Mouse (Mus musculus): ENCODE data around the gene Tfec. TPM values are rescaled to one million over a fixed set of nuclear protein-coding genes. Genes with fewer than 3 reads are reported as not detected.

The Tfec gene
- polyA plus RNA-seq (2016; fragmentation: Nextera tagmentation; extraction: Ambion mirVana) = 0.80 and 1.2 TPM in 2 replicates

- Histone ChIP-seq H3K9me3 (no peaks in the 10 kb centered on the region), H3K9ac (no peak within 1 kb of the TSS), H3K27ac (no peak within 1 kb of the TSS), H3K4me3 (no peak within 1 kb of the TSS), H3K27me3 (no peaks in the 10 kb centered on the region), H3K4me1 (no peaks in the 10 kb centered on the region), H3K4me2 (replicated peaks) (no peak within 1 kb of the TSS), H3K36me3 (no peaks in the 10 kb centered on the region)
- 60% methylated on average over 7 of the region's 7 CpGs for WGBS
- no peak for ATAC-seq (ENCODE audit: insufficient number of reproducible peaks, insufficient read depth, low FRiP score, low TSS enrichment)
Measured at GRCm38 (mm10) chr6:16898251-16898862, at the start of gene Tfec. Tfec (minus strand) TSS chr6:16898441.

GRCm38 (mm10) chr6:16947837-16948236 is 49.6 kb upstream of the Tfec start:
- no peaks in the 10 kb centered on the region for H3K4me1 ChIP-seq
- ATAC-seq (ENCODE audit: insufficient number of reproducible peaks, insufficient read depth, low FRiP score, low TSS enrichment) = no peak
- H3K27ac ChIP-seq = no peak overlapping the region
- H3K36me3 ChIP-seq = no peaks in the 10 kb centered on the region
- no peaks in the 10 kb centered on the region for H3K9me3 ChIP-seq
- no peak overlapping the region for H3K4me3 ChIP-seq
- H3K4me2 ChIP-seq (replicated peaks) = no peak overlapping the region
- no peak overlapping the region for H3K9ac ChIP-seq
- WGBS = 80% methylated on average over 3 of the region's 3 CpGs
- no peaks in the 10 kb centered on the region for H3K27me3 ChIP-seq

- no peak for ATAC-seq (ENCODE audit: insufficient number of reproducible peaks, insufficient read depth, low FRiP score, low TSS enrichment)
- H3K9me3 ChIP-seq = no peaks in the 10 kb centered on the region
- H3K27me3 ChIP-seq = no peaks in the 10 kb centered on the region
- no peak overlapping the region for H3K9ac ChIP-seq
- no peak overlapping the region for H3K27ac ChIP-seq
- no peaks in the 10 kb centered on the region for H3K36me3 ChIP-seq
- WGBS = 80% methylated on average over 3 of the region's 3 CpGs
- no peak overlapping the region for H3K4me3 ChIP-seq
- H3K4me2 ChIP-seq (replicated peaks) = no peak overlapping the region
- no peaks in the 10 kb centered on the region for H3K4me1 ChIP-seq
Measured at GRCm38 (mm10) chr6:16943513-16943912, 45.3 kb upstream of the Tfec start.

GRCm38 (mm10) chr6:16942433-16942832 is 44.2 kb upstream of the Tfec start:
- H3K4me3 ChIP-seq = no peak overlapping the region
- H3K9ac ChIP-seq = no peak overlapping the region
- H3K4me1 ChIP-seq = no peaks in the 10 kb centered on the region
- no peak overlapping the region for H3K27ac ChIP-seq
- no peaks in the 10 kb centered on the region for H3K36me3 ChIP-seq
- H3K4me2 ChIP-seq (replicated peaks) = no peak overlapping the region
- ATAC-seq (ENCODE audit: insufficient number of reproducible peaks, insufficient read depth, low FRiP score, low TSS enrichment) = no peak
- H3K9me3 ChIP-seq = no peaks in the 10 kb centered on the region
- no peaks in the 10 kb centered on the region for H3K27me3 ChIP-seq
- 70% methylated on average over 4 of the region's 4 CpGs for WGBS

- Histone ChIP-seq H3K27me3 (no peaks in the 10 kb centered on the region), H3K4me1 (no peaks in the 10 kb centered on the region), H3K4me2 (replicated peaks) (no peak overlapping the region), H3K4me3 (no peak overlapping the region), H3K36me3 (no peaks in the 10 kb centered on the region), H3K27ac (no peak overlapping the region), H3K9ac (no peak overlapping the region), H3K9me3 (no peaks in the 10 kb centered on the region)
- WGBS = 84% methylated on average over 6 of the region's 6 CpGs
- ATAC-seq (ENCODE audit: insufficient number of reproducible peaks, insufficient read depth, low FRiP score, low TSS enrichment) = no peak
Measured at GRCm38 (mm10) chr6:16931059-16931458, 32.8 kb upstream of the Tfec start.

GRCm38 (mm10) chr6:16920111-16920656 is 21.9 kb upstream of the Tfec start:
- WGBS = 60% methylated on average over 2 of the region's 2 CpGs
- Histone ChIP-seq H3K9me3 (no peaks in the 10 kb centered on the region), H3K27ac (no peak overlapping the region)

GRCm38 (mm10) chr6:16891819-16892218 is 6.4 kb downstream of the Tfec start:
- Histone ChIP-seq H3K9me3 (no peaks in the 10 kb centered on the region), H3K27me3 (no peaks in the 10 kb centered on the region), H3K4me3 (no peak overlapping the region), H3K4me2 (replicated peaks) (no peak overlapping the region), H3K4me1 (no peaks in the 10 kb centered on the region), H3K36me3 (no peaks in the 10 kb centered on the region), H3K9ac (no peak overlapping the region), H3K27ac (no peak overlapping the region)
- WGBS = 73% methylated on average over 5 of the region's 5 CpGs
- ATAC-seq (ENCODE audit: insufficient number of reproducible peaks, insufficient read depth, low FRiP score, low TSS enrichment) = no peak

More at GRCm38 (mm10) chr6:16920111-16920656, 21.9 kb upstream of the Tfec start:
- H3K27me3 ChIP-seq = no peaks in the 10 kb centered on the region
- ATAC-seq (ENCODE audit: insufficient number of reproducible peaks, insufficient read depth, low FRiP score, low TSS enrichment) = no peak
- H3K4me3 ChIP-seq = no peak overlapping the region
- H3K36me3 ChIP-seq = no peaks in the 10 kb centered on the region
- no peaks in the 10 kb centered on the region for H3K4me1 ChIP-seq
- no peak overlapping the region for H3K4me2 ChIP-seq (replicated peaks)
- H3K9ac ChIP-seq = no peak overlapping the region

GRCm38 (mm10) chr6:16883537-16884307 is 14.5 kb downstream of the Tfec start:
- no peak overlapping the region for H3K9ac ChIP-seq
- no peak overlapping the region for H3K27ac ChIP-seq
- H3K4me3 ChIP-seq = no peak overlapping the region
- no peaks in the 10 kb centered on the region for H3K36me3 ChIP-seq
- ATAC-seq (ENCODE audit: insufficient number of reproducible peaks, insufficient read depth, low FRiP score, low TSS enrichment) = no peak
- H3K9me3 ChIP-seq = no peaks in the 10 kb centered on the region
- no peaks in the 10 kb centered on the region for H3K27me3 ChIP-seq
- WGBS = 54% methylated on average over 5 of the region's 5 CpGs
- no peaks in the 10 kb centered on the region for H3K4me1 ChIP-seq
- no peak overlapping the region for H3K4me2 ChIP-seq (replicated peaks)

- H3K27me3 ChIP-seq = no peaks in the 10 kb centered on the region
- no peak overlapping the region for H3K4me2 ChIP-seq (replicated peaks)
- no peaks in the 10 kb centered on the region for H3K4me1 ChIP-seq
- no peak overlapping the region for H3K27ac ChIP-seq
- H3K36me3 ChIP-seq = no peaks in the 10 kb centered on the region
- no peak overlapping the region for H3K9ac ChIP-seq
- H3K9me3 ChIP-seq = no peaks in the 10 kb centered on the region
- WGBS = 93% methylated on average over 2 of the region's 2 CpGs
- H3K4me3 ChIP-seq = no peak overlapping the region
- no peak for ATAC-seq (ENCODE audit: insufficient number of reproducible peaks, insufficient read depth, low FRiP score, low TSS enrichment)
Measured at GRCm38 (mm10) chr6:16874021-16874542, 24.2 kb downstream of the Tfec start.

- no peaks in the 10 kb centered on the region for H3K27me3 ChIP-seq
- H3K27ac ChIP-seq = no peak overlapping the region
- H3K4me2 ChIP-seq (replicated peaks) = no peak overlapping the region
- H3K9me3 ChIP-seq = no peaks in the 10 kb centered on the region
- H3K36me3 ChIP-seq = no peaks in the 10 kb centered on the region
- no peaks in the 10 kb centered on the region for H3K4me1 ChIP-seq
- 44% methylated on average over 2 of the region's 2 CpGs for WGBS
- H3K4me3 ChIP-seq = no peak overlapping the region
- ATAC-seq (ENCODE audit: insufficient number of reproducible peaks, insufficient read depth, low FRiP score, low TSS enrichment) = no peak
- H3K9ac ChIP-seq = no peak overlapping the region
Measured at GRCm38 (mm10) chr6:16870067-16870466, 28.2 kb downstream of the Tfec start.

GRCm38 (mm10) chr6:16868314-16868713 is 29.9 kb downstream of the Tfec start:
- Histone ChIP-seq H3K27ac (no peak overlapping the region), H3K27me3 (no peaks in the 10 kb centered on the region), H3K36me3 (no peaks in the 10 kb centered on the region), H3K9me3 (no peaks in the 10 kb centered on the region), H3K4me3 (no peak overlapping the region), H3K4me1 (no peaks in the 10 kb centered on the region), H3K9ac (no peak overlapping the region), H3K4me2 (replicated peaks) (no peak overlapping the region)
- ATAC-seq (ENCODE audit: insufficient number of reproducible peaks, insufficient read depth, low FRiP score, low TSS enrichment) = no peak
- WGBS = 62% methylated on average over 2 of the region's 2 CpGs
